Mouse (Mus musculus) stomach, postnatal 0 days (tissue): ENCODE results near the gene Itgb3bp.

Source experiments
- CTCF ChIP-seq: IDR thresholded peaks from 2 replicates; pipeline ENCODE4 v1.5.1; 2016; ENCODE audit warnings: antibody characterized with exemption, low read depth, mild to moderate bottlenecking, moderate library complexity
- EP300 ChIP-seq: optimal IDR thresholded peaks from 2 replicates; pipeline ENCODE3; 2016; ENCODE audit warnings: antibody characterized with exemption

DNA sequence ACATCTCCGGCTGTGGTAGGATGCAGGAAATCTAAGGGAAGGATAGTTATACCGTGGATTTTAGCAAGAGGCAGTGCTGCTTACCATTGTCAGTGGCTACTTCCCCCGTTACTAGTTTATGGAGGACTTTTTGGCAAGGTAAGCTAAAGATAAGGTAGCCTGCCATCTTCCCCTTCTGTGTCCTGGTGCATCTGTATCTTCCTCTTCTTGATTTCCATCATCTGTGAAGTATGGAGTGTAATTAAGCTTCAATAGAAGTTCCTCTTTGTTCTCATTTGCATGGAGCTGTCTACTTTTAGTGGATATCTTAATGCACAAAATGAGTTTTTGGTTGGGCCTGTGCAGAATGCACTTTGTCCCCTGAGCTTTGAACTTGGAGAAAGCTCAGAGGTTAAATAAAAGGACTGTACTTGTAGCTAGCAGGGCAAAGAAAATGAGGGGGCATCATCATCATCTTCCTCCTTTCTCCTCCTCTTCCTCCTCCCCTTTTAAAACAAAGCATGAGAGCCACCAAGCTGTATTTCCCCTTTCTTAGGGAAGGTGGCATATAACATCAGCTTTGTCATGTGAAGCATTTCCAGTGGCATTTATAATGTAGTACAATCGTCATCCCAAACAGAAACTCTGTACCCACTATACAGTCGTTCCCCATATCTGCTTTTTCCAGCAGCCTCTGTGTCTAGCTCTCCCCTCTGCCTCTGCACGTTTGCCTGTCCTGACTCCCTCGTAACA, 28.6 kb upstream of the Itgb3bp start:
- TF ChIP-seq CTCF: no peak
- TF ChIP-seq EP300: no peak
